Mouse (Mus musculus) G1E (cell line): ENCODE results near the gene Gpr108. TPM values are rescaled to one million over a fixed set of nuclear protein-coding genes. Genes with fewer than 3 reads are reported as not detected.
A peak's percentile ranks its signal among the peaks of the same experiment; 100 is the strongest.

Experiments used
- ATAC-seq: 2 replicates; pipeline ENCODE4 v1.8.0; 2016; ENCODE audit warnings: mild to moderate bottlenecking; ENCODE audit not compliant: insufficient number of reproducible peaks, poor library complexity, low FRiP score, severe bottlenecking; ENCODE audit errors: extremely low read depth
- DNase-seq: peaks from one replicate; pipeline ENCODE4 v3.0.0; 2012; ENCODE audit warnings: low spot score
- H3K27me3 ChIP-seq: 2 replicates; pipeline ENCODE4 v1.6.1; 2012; ENCODE audit warnings: mild to moderate bottlenecking, low read length, inconsistent platforms; ENCODE audit not compliant: insufficient read depth
- H3K36me3 ChIP-seq: replicated peaks from 2 replicates; pipeline ENCODE3; 2012; ENCODE audit warnings: mild to moderate bottlenecking, inconsistent platforms
- H3K4me1 ChIP-seq: 2 replicates; pipeline ENCODE4 v1.6.1; 2012; ENCODE audit warnings: low read depth, low read length, inconsistent platforms, mixed read lengths; ENCODE audit not compliant: insufficient read depth
- H3K4me3 ChIP-seq: 2 replicates; pipeline ENCODE4 v1.5.1; 2012; ENCODE audit warnings: low read depth, mild to moderate bottlenecking, inconsistent platforms, low read length, moderate library complexity, mixed read lengths
- H3K9me3 ChIP-seq: replicated peaks from 2 replicates; pipeline ENCODE4 v1.6.1; 2012; ENCODE audit warnings: inconsistent platforms
- CTCF ChIP-seq: IDR thresholded peaks from 2 replicates; pipeline ENCODE4 v1.5.1; 2012; ENCODE audit warnings: low read depth, low read length, inconsistent platforms, mixed read lengths
- GATA1 ChIP-seq: IDR thresholded peaks from 2 replicates; pipeline ENCODE4 v1.6.1; 2012; ENCODE audit warnings: borderline replicate concordance, low read length, inconsistent platforms, mixed read lengths
- GATA2 ChIP-seq: IDR thresholded peaks from 2 replicates; pipeline ENCODE4 v1.6.1; 2012; ENCODE audit warnings: low read depth, low read length, inconsistent platforms, borderline replicate concordance
- POLR2AphosphoS5 ChIP-seq: IDR thresholded peaks from 2 replicates; pipeline ENCODE4 v1.6.1; 2012; ENCODE audit warnings: low read depth, low read length, inconsistent platforms; ENCODE audit not compliant: insufficient replicate concordance
- TAL1 ChIP-seq: conservative IDR thresholded peaks from 2 replicates; pipeline ENCODE4 v1.6.1; 2012; ENCODE audit warnings: low read depth, low read length, inconsistent platforms, mixed read lengths
- polyA plus RNA-seq: library from polyadenylated mRNA; stranded (reverse); fragments of >175 nt; gene quantifications from 2 replicates; pipeline ENCODE4 v1.2.3, GENCODE M21; 2012
- total RNA-seq, 2 experiments: library from RNA; stranded (forward) in 1 of 2; stranded (reverse) in 1 of 2; fragments of 200-1000 nt in 1 of 2; fragments of >200 nt in 1 of 2; fragmentation: Nextera tagmentation in 1 of 2; gene quantifications; 2 replicates each; pipeline ENCODE4 v1.2.3; 2014 to 2017

Gpr108 gene
- total RNA-seq (2014; fragmentation: Nextera tagmentation) (15.2 and 18.4 TPM in 2 replicates), total RNA-seq (2017) (16.7 and 22.1 TPM in 2 replicates), polyA plus RNA-seq (12.4 and 15.1 TPM in 2 replicates)

- peaks cover 38% of the 10 kb centered on the region for H3K36me3 ChIP-seq
- H3K4me1 ChIP-seq = peaks cover 61% of the 10 kb centered on the region
- DNase-seq (peak; percentile 82), ATAC-seq (peak; percentile 36)
- H3K4me3 ChIP-seq = peak within 1 kb of the TSS; percentile 95
- TF ChIP-seq GATA1 (no peak), TAL1 (no peak), CTCF (peak; percentile 46)
- H3K9me3 ChIP-seq = no peaks in the 10 kb centered on the region
- peaks cover 6% of the 10 kb centered on the region; the same call in 1 of the 2 replicates for H3K27me3 ChIP-seq
Measured at GRCm38 (mm10) chr17:57248201-57248699, at the start of gene Gpr108. Gene Gpr108, minus strand, starts transcription at chr17:57248446.

GRCm38 (mm10) chr17:57297040-57297439 is 48.8 kb upstream of the Gpr108 start:
- DNase-seq = peak; percentile 51
- ATAC-seq = peak; percentile 77
- H3K9me3 ChIP-seq = no peaks in the 10 kb centered on the region
- peaks cover 97% of the 10 kb centered on the region for H3K36me3 ChIP-seq
- no peak for TF ChIP-seq CTCF
- TF ChIP-seq GATA2 = no peak
- no peak for TF ChIP-seq GATA1
- TF ChIP-seq TAL1 = no peak
- TF ChIP-seq POLR2AphosphoS5 = no peak
- H3K4me3 ChIP-seq = no peak overlapping the region; the same call in 1 of the 2 replicates
- no peaks in the 10 kb centered on the region for H3K27me3 ChIP-seq
- H3K4me1 ChIP-seq = peaks cover 65% of the 10 kb centered on the region

GRCm38 (mm10) chr17:57295935-57296334 is 47.7 kb upstream of the Gpr108 start:
- Histone ChIP-seq H3K27me3 (no peaks in the 10 kb centered on the region), H3K4me3 (no peak overlapping the region), H3K4me1 (peaks cover 68% of the 10 kb centered on the region), H3K36me3 (peaks cover 96% of the 10 kb centered on the region), H3K9me3 (no peaks in the 10 kb centered on the region)
- ATAC-seq = no peak
- DNase-seq = no peak
- no peak for TF ChIP-seq CTCF
- TF ChIP-seq TAL1 = no peak
- no peak for TF ChIP-seq GATA1
- no peak for TF ChIP-seq GATA2

- no peak for DNase-seq
- ATAC-seq = no peak
- TF ChIP-seq GATA2 (no peak), POLR2AphosphoS5 (no peak), GATA1 (no peak), TAL1 (no peak), CTCF (no peak)
- 0 out of 2 replicates have a peak, but pooled peaks cover 3% of the 10 kb centered on the region for H3K9me3 ChIP-seq
- no peak overlapping the region for H3K4me3 ChIP-seq
- H3K27me3 ChIP-seq = no peaks in the 10 kb centered on the region
- peaks cover 82% of the 10 kb centered on the region for H3K4me1 ChIP-seq
- peaks cover 98% of the 10 kb centered on the region for H3K36me3 ChIP-seq
Measured at GRCm38 (mm10) chr17:57292968-57293367, 44.7 kb upstream of the Gpr108 start.

GRCm38 (mm10) chr17:57292302-57292701 is 44.1 kb upstream of the Gpr108 start:
- ATAC-seq = no peak
- Histone ChIP-seq H3K4me1 (peaks cover 78% of the 10 kb centered on the region), H3K27me3 (no peaks in the 10 kb centered on the region), H3K36me3 (peaks cover 98% of the 10 kb centered on the region), H3K4me3 (no peak overlapping the region), H3K9me3 (0 out of 2 replicates have a peak, but pooled peaks cover 3% of the 10 kb centered on the region)
- TF ChIP-seq TAL1 (no peak), GATA1 (no peak), POLR2AphosphoS5 (no peak), CTCF (no peak), GATA2 (no peak)
- no peak for DNase-seq

- Histone ChIP-seq H3K27me3 (no peaks in the 10 kb centered on the region), H3K9me3 (0 out of 2 replicates have a peak, but pooled peaks cover 3% of the 10 kb centered on the region), H3K4me1 (peaks cover 77% of the 10 kb centered on the region), H3K36me3 (peaks cover 96% of the 10 kb centered on the region), H3K4me3 (no peak overlapping the region)
- TF ChIP-seq GATA2 (no peak), GATA1 (no peak)
- DNase-seq = no peak
- peak; percentile 30 for ATAC-seq
Measured at GRCm38 (mm10) chr17:57290671-57291055, 42.4 kb upstream of the Gpr108 start.

GRCm38 (mm10) chr17:57290001-57290670 is 41.9 kb upstream of the Gpr108 start:
- DNase-seq (no peak), ATAC-seq (peak; percentile 86)
- TF ChIP-seq GATA1 = no peak
- no peak for TF ChIP-seq POLR2AphosphoS5
- TF ChIP-seq TAL1 = no peak
- TF ChIP-seq CTCF = no peak
- TF ChIP-seq GATA2 = no peak
- Histone ChIP-seq H3K9me3 (0 out of 2 replicates have a peak, but pooled peaks cover 3% of the 10 kb centered on the region), H3K36me3 (peaks cover 96% of the 10 kb centered on the region), H3K4me1 (peaks cover 77% of the 10 kb centered on the region), H3K4me3 (no peak overlapping the region), H3K27me3 (no peaks in the 10 kb centered on the region)
